Mouse (Mus musculus) limb, embryonic 13.5 days (tissue): ENCODE measurements around the gene Gm20388. TPM values are rescaled to one million over a fixed set of nuclear protein-coding genes. Genes with fewer than 3 reads are reported as not detected.

ENCODE experiments used
- ATAC-seq: fragments of 200-750 bp; cut with Nextera tagmentation; 2 replicates; pipeline ENCODE4 v1.8.0; 2017; ENCODE audit warnings: low read depth, moderate number of reproducible peaks, moderate TSS enrichment; ENCODE audit not compliant: low FRiP score
- H3K27ac ChIP-seq: fragments of 300-500 bp; sonication (generic); 2 replicates; pipeline ENCODE4 v1.5.1; 2015; ENCODE audit warnings: inconsistent platforms, mild to moderate bottlenecking, moderate library complexity
- H3K27me3 ChIP-seq: fragments of 300-500 bp; sonication (generic); 2 replicates; pipeline ENCODE4 v1.6.1; 2015; ENCODE audit warnings: mild to moderate bottlenecking, inconsistent platforms
- H3K36me3 ChIP-seq: fragments of 300-500 bp; sonication (generic); 2 replicates; pipeline ENCODE4 v1.6.1; 2015; ENCODE audit warnings: inconsistent platforms, mild to moderate bottlenecking, moderate library complexity
- H3K4me1 ChIP-seq: fragments of 300-500 bp; sonication (generic); 2 replicates; pipeline ENCODE4 v1.6.1; 2015; ENCODE audit warnings: inconsistent platforms
- H3K4me2 ChIP-seq: fragments of 300-500 bp; sonication (generic); replicated peaks from 2 replicates; pipeline ENCODE4 v1.6.1; 2015; ENCODE audit warnings: inconsistent platforms, mild to moderate bottlenecking, moderate library complexity
- H3K4me3 ChIP-seq: fragments of 300-500 bp; sonication (generic); 2 replicates; pipeline ENCODE4 v1.5.1; 2015; ENCODE audit warnings: moderate library complexity, mild to moderate bottlenecking, inconsistent platforms
- H3K9ac ChIP-seq: fragments of 300-500 bp; sonication (generic); 2 replicates; pipeline ENCODE4 v1.6.1; 2015; ENCODE audit warnings: mild to moderate bottlenecking, inconsistent platforms
- H3K9me3 ChIP-seq: fragments of 300-500 bp; sonication (generic); 2 replicates; pipeline ENCODE4 v1.6.1; 2016; ENCODE audit warnings: inconsistent platforms
- WGBS: fragments of 180-500 bp; shearing (Covaris S2); methylation state at CpG from one replicate; pipeline ENCODE4 v1.1.7; 2015; 5-methylcytosine and 5-hydroxymethylcytosine counted together
- polyA plus RNA-seq: library from polyadenylated mRNA; unstranded; fragments of >200 nt; fragmentation: Nextera tagmentation; extraction: Ambion mirVana; gene quantifications from 2 replicates; pipeline ENCODE4 v1.2.1, GENCODE M21; 2015

The Gm20388 gene
- polyA plus RNA-seq, 1 experiment from 2014 or later, result 7.1 TPM

- Histone ChIP-seq H3K4me3 (no peak overlapping the region), H3K4me1 (peaks cover 7% of the 10 kb centered on the region; the same call in 1 of the 2 replicates), H3K36me3 (no peaks in the 10 kb centered on the region), H3K9ac (no peak overlapping the region), H3K27me3 (peaks cover 56% of the 10 kb centered on the region), H3K27ac (no peak overlapping the region), H3K9me3 (no peaks in the 10 kb centered on the region), H3K4me2 (no peak overlapping the region)
- no peak for ATAC-seq
- 47% methylated on average over 6 of the region's 6 CpGs for WGBS
Measured at GRCm38 (mm10) chr8:121718925-121719324, 1808.3 kb downstream of the Gm20388 start.

DNA sequence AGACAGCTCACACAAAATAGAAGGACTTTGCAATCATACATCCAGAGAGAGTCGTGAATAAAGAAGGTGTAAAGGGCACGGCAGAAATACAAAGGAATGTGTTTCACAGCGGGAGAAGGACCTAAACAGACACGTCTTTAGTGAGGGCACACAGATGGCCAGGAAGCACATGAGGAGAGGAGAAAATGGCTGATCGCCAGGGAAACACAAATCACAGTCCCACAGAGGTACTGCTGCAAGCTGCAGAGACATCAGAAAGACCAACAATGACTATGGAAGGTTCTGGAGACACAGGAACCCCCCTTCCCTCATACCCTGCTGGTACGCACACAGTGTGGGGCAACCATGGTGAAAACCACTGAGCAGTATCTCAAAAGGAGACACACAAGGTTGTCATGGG is 1810.4 kb downstream of the Gm20388 start:
- H3K9ac ChIP-seq, result no peak overlapping the region
- no peak overlapping the region for H3K4me2 ChIP-seq
- H3K9me3 ChIP-seq, result no peaks in the 10 kb centered on the region
- no peaks in the 10 kb centered on the region for H3K36me3 ChIP-seq
- peaks cover 7% of the 10 kb centered on the region; the same call in 1 of the 2 replicates for H3K4me1 ChIP-seq
- no peak overlapping the region for H3K4me3 ChIP-seq
- no peak for ATAC-seq
- H3K27ac ChIP-seq, result no peak overlapping the region
- 55% methylated on average over 6 of the region's 6 CpGs for WGBS
- H3K27me3 ChIP-seq, result peaks cover 46% of the 10 kb centered on the region

DNA sequence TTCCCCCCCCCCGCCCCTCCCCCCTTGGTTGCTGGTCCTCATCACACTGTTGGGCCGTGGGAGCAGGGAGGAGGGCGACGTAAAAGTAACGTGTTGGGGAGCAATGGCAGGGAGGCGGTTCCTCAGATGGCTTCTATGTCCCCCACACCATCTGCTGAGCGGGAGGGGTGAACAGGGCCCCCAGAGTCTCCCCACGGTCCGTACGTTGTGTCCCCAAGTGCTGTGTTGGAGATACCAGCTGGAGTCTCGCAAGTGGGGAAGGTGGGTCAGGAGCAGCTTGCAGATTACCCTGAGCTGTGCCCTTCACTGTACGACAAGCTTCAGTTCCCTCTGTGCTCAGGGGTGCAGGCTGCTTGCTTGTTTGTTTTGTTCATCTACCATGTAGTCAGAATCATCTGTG is 1813.2 kb downstream of the Gm20388 start:
- no peak for ATAC-seq
- Histone ChIP-seq H3K36me3 (no peaks in the 10 kb centered on the region), H3K27ac (no peak overlapping the region), H3K9me3 (peaks cover 7% of the 10 kb centered on the region), H3K4me1 (no peaks in the 10 kb centered on the region), H3K4me2 (no peak overlapping the region), H3K27me3 (peaks cover 57% of the 10 kb centered on the region), H3K4me3 (no peak overlapping the region), H3K9ac (no peak overlapping the region)
- whole genome bisulfite sequencing, result 72% methylated on average over 12 of the region's 12 CpGs

GRCm38 (mm10) chr8:121727164-121727563 is 1816.5 kb downstream of the Gm20388 start:
- Histone ChIP-seq H3K9ac (no peak overlapping the region), H3K4me1 (peaks cover 19% of the 10 kb centered on the region), H3K36me3 (no peaks in the 10 kb centered on the region), H3K27ac (no peak overlapping the region), H3K27me3 (peaks cover 77% of the 10 kb centered on the region), H3K4me3 (no peak overlapping the region), H3K4me2 (no peak overlapping the region), H3K9me3 (peaks cover 7% of the 10 kb centered on the region)
- 60% methylated on average over 3 of the region's 3 CpGs for WGBS
- no peak for ATAC-seq

DNA sequence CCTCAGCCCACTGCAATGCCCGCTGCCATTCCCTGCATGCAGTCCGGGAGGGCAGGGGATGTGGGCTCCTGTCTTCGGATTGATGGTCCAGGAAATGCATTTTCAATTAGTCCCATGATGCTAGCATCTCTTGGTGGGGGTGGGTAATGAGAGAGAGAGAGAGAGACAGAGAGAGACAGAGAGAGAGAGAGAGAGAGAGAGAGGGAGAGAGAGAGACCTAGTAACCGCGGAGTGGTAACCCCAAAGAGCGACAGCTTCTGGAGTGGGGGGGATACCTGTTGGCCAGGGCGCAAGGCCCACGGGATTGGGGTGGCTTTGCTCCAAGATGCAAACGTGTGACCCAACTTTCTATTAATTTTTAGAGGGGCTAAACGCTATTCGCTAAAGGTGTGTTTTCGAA is 1818.7 kb downstream of the Gm20388 start, which contains the start of gene Jph3:
TSS of gene Jph3 (plus strand) at position 301 of the 400 bp plus-strand sequence.
- peaks cover 7% of the 10 kb centered on the region for H3K9me3 ChIP-seq
- WGBS, result 7% methylated on average over 12 of the region's 12 CpGs
- no peak for ATAC-seq

DNA sequence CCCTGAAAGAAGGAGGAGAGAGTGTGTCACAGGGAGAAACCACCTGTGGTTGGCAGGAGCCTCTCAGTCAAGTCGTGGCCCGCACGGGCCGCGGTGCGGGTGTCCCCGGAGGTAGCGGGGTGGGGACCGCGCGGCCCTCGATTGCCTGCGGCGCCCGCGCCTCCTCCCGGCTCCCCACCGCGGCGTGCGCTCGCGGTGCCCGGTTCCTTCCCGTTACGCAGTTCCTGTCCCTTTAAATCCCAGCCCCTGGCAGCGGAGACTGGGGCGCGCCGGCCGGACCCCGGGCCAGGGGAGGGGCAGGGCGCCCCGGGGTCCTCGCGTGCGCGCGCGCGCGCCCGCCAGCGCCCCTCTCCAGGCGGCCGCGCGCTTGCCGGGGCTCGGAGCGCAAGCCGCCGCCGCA is 1819.1 kb downstream of the Gm20388 start:
- H3K9ac ChIP-seq, result peak overlapping the region; percentile 56
- H3K36me3 ChIP-seq, result no peaks in the 10 kb centered on the region
- no peak overlapping the region for H3K27ac ChIP-seq
- peaks cover 19% of the 10 kb centered on the region for H3K4me1 ChIP-seq
- H3K9me3 ChIP-seq, result peaks cover 7% of the 10 kb centered on the region
- H3K27me3 ChIP-seq, result peaks cover 87% of the 10 kb centered on the region
- WGBS, result under 1% methylated on average over 42 of the region's 54 CpGs
- H3K4me3 ChIP-seq, result peak overlapping the region; percentile 53
- no peak for ATAC-seq
- peak overlapping the region; percentile 87 for H3K4me2 ChIP-seq

More for the DNA sequence above, 1818.7 kb downstream of the Gm20388 start, which contains the start of gene Jph3:
- peak within 1 kb of the TSS; percentile 87 for H3K4me2 ChIP-seq
- H3K4me1 ChIP-seq, result peaks cover 19% of the 10 kb centered on the region
- H3K36me3 ChIP-seq, result no peaks in the 10 kb centered on the region
- peaks cover 85% of the 10 kb centered on the region for H3K27me3 ChIP-seq
- no peak within 1 kb of the TSS for H3K27ac ChIP-seq
- peak within 1 kb of the TSS; percentile 56 for H3K9ac ChIP-seq
- H3K4me3 ChIP-seq, result peak within 1 kb of the TSS; percentile 53

DNA sequence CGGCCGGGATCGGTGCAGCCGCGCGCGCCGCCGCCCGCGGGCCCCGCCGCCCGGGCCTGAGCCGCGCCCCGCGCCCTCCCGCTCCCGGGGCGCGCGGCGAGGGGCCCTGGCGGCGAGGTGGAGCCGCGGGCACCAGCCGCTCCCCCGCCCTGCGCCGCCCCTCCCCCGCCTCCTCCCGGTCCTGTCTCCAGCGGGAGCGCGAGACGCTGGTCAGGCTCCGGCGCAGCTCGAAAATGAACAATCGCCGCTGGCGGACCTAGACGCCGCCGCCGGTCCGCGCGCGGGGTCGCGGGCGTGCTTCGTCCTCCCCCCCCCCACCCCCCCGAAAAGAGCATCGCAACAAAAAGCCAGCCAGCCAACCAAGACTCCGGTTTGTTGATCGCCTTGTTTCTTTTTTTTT is 1819.5 kb downstream of the Gm20388 start:
- peaks cover 19% of the 10 kb centered on the region for H3K4me1 ChIP-seq
- peaks cover 7% of the 10 kb centered on the region for H3K9me3 ChIP-seq
- H3K9ac ChIP-seq, result 0 out of 2 replicates have a peak overlapping the region, but pooled peaks have one; percentile 13
- H3K4me2 ChIP-seq, result peak overlapping the region; percentile 87
- no peak for ATAC-seq
- H3K27ac ChIP-seq, result no peak overlapping the region
- H3K4me3 ChIP-seq, result peak overlapping the region; percentile 53
- no peaks in the 10 kb centered on the region for H3K36me3 ChIP-seq
- WGBS, result 0% methylated on average over 28 of the region's 60 CpGs
- peaks cover 85% of the 10 kb centered on the region for H3K27me3 ChIP-seq

DNA sequence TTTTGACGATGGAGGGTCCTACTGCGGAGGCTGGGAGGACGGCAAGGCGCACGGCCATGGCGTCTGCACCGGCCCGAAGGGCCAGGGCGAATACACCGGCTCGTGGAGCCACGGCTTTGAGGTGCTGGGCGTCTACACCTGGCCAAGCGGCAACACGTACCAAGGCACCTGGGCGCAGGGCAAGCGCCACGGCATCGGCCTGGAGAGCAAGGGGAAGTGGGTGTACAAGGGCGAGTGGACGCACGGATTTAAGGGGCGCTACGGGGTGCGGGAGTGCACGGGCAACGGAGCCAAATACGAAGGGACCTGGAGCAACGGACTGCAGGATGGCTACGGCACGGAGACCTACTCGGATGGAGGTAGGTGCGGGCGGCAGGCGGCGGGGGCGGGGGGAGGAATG is 1820.0 kb downstream of the Gm20388 start:
- Histone ChIP-seq H3K9ac (peak overlapping the region; percentile 19; the same call in 1 of the 2 replicates), H3K9me3 (peaks cover 7% of the 10 kb centered on the region), H3K27ac (no peak overlapping the region), H3K27me3 (peaks cover 85% of the 10 kb centered on the region), H3K4me3 (peak overlapping the region; percentile 53), H3K36me3 (no peaks in the 10 kb centered on the region), H3K4me1 (peaks cover 19% of the 10 kb centered on the region), H3K4me2 (peak overlapping the region; percentile 87)
- ATAC-seq, result no peak
- under 1% methylated on average over 37 of the region's 37 CpGs for WGBS

- 2% methylated on average over 11 of the region's 11 CpGs for WGBS
- Histone ChIP-seq H3K9ac (no peak overlapping the region), H3K4me3 (peak overlapping the region; percentile 53)
Measured at GRCm38 (mm10) chr8:121731060-121731459, 1820.4 kb downstream of the Gm20388 start.

GRCm38 (mm10) chr8:121731471-121732333 is 1821.1 kb downstream of the Gm20388 start:
- peaks cover 7% of the 10 kb centered on the region for H3K9me3 ChIP-seq
- H3K4me1 ChIP-seq, result peaks cover 19% of the 10 kb centered on the region
- peak overlapping the region; percentile 87; the same call in 1 of the 2 replicates for H3K4me2 ChIP-seq
- ATAC-seq, result no peak
- H3K27ac ChIP-seq, result no peak overlapping the region
- no peaks in the 10 kb centered on the region for H3K36me3 ChIP-seq
- peak overlapping the region; percentile 3; the same call in 1 of the 2 replicates for H3K4me3 ChIP-seq
- no peak overlapping the region for H3K9ac ChIP-seq
- peaks cover 82% of the 10 kb centered on the region for H3K27me3 ChIP-seq
- WGBS, result 5% methylated on average over 26 of the region's 26 CpGs

More at GRCm38 (mm10) chr8:121731060-121731459, 1820.4 kb downstream of the Gm20388 start:
- H3K4me1 ChIP-seq, result peaks cover 19% of the 10 kb centered on the region
- H3K9me3 ChIP-seq, result peaks cover 7% of the 10 kb centered on the region
- no peak for ATAC-seq
- no peaks in the 10 kb centered on the region for H3K36me3 ChIP-seq
- no peak overlapping the region for H3K27ac ChIP-seq
- H3K4me2 ChIP-seq, result peak overlapping the region; percentile 87
- peaks cover 86% of the 10 kb centered on the region for H3K27me3 ChIP-seq

DNA sequence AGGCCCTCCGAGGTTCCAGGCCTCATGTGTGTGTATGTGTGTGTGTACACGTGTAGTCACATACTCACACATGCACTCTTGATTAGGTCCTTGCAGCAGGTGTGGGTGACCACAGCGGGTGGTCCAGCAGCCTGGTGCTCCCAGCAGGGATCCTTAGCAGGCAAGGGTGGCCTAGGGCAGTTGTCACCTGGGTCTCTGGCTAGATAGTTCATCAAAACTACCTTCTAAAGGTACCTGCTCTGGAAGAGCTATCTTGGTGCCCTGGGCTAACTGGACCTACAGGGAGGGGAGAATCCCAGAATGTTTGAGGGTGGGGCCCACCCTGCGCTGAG is 1821.7 kb downstream of the Gm20388 start:
- Histone ChIP-seq H3K9me3 (peaks cover 3% of the 10 kb centered on the region), H3K27ac (no peak overlapping the region), H3K9ac (no peak overlapping the region), H3K4me3 (no peak overlapping the region), H3K27me3 (peaks cover 77% of the 10 kb centered on the region), H3K4me2 (no peak overlapping the region), H3K36me3 (no peaks in the 10 kb centered on the region), H3K4me1 (peaks cover 19% of the 10 kb centered on the region)
- no peak for ATAC-seq
- WGBS, result 52% methylated on average over 4 of the region's 4 CpGs

DNA sequence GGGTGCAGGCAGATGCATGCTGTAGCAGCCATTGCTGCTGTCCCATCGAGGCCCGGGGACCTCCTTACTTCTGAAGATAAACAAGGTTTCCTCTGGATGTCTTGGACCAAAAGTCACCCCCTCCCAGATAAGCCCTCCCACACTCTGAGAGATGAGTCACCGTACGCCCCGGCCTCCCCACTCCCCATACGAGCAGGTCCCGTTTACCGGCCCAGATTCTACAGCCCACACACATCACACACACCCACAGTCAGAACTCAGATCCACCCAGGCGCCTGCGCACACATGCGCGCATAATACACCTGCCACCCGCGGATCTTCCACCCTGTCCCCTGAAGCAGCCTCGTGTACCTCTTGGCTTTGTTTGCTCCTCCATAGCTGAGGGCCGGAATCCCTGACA is 1823.6 kb downstream of the Gm20388 start:
- Histone ChIP-seq H3K36me3 (no peaks in the 10 kb centered on the region), H3K9ac (no peak overlapping the region), H3K4me2 (no peak overlapping the region), H3K9me3 (no peaks in the 10 kb centered on the region), H3K27me3 (peaks cover 58% of the 10 kb centered on the region), H3K4me3 (no peak overlapping the region), H3K4me1 (peaks cover 19% of the 10 kb centered on the region), H3K27ac (no peak overlapping the region)
- WGBS, result 92% methylated on average over 16 of the region's 16 CpGs
- no peak for ATAC-seq
